ENCODE assay signal across 7 mouse cellular contexts in the genomic region with DNA sequence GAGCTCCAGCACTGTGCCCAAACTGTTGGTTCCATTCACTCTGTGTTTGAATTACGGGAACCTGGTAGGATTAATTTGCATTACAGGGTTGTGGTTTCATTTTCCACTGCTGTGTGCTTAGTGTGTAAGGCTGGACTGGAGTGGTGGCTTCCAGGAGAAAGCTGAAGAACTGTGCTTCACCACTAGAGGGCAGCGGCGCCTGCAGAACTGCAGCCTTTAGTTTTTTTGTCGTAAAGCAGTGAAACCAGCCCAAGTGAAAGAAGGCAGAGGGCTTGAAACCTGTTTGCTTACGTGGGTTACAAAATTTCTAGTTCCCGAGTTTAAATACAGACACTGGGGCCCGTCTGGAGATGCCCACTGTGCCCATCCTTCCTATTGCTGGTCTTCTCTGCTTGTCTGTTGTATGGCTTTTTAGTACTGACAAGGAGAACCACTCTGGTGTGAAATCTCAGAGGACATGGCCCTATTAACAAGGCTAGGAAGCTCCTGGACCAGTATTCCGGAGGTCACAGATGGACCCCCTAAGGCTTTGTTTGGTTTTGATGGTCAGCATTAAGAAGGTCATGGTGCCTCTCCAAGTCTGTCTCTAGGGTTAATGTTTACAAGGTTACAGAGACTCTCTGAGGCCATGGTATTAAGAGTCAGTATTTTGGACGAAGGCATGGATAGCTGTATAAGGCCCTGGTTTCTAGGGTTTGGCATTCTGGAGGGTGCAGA. TPM values are rescaled to one million over a fixed set of nuclear protein-coding genes. Genes with fewer than 3 reads are reported as not detected.
DNase-seq lines count a peak whose midpoint lies in the region; TF ChIP-seq lines count a peak whose summit lies in the region.

No protein-coding gene starts in this region.

- TF ChIP-seq POLR2A in ES-Bruce4 (IDR thresholded peaks at IDR 0.05; ENCODE audit: insufficient read depth, low read length) = no peak

- intact Hi-C loops in heart, postnatal 10 days (cut with DNase I) = loop anchor here (1.0 to 5.0 kb wide), 2 partner anchors 176 to 332 kb away; no protein-coding TSS in a partner anchor

- no peak overlapping the region for H3K9ac ChIP-seq in ES-Bruce4 (ENCODE audit: low read depth, poor library complexity, severe bottlenecking)

- TF ChIP-seq EP300 in ES-Bruce4 (IDR thresholded peaks at IDR 0.05; ENCODE audit: insufficient read depth, low read depth, low read length) = no peak

- no peaks in the 10 kb centered on the region for H3K4me1 ChIP-seq in ES-Bruce4 (ENCODE audit: control insufficient read depth, insufficient read depth, low read length)

- H3K4me3 ChIP-seq in ES-Bruce4 (ENCODE audit: low read depth, low read length) = no peak overlapping the region

- TF ChIP-seq CTCF in ES-Bruce4 (IDR thresholded peaks at IDR 0.05; ENCODE audit: low read depth, low read length) = peak; percentile 86

- no peaks in the 10 kb centered on the region for H3K9me3 ChIP-seq in ES-Bruce4 (replicated peaks; ENCODE audit: control insufficient read depth, insufficient read depth, low read length, poor library complexity, severe bottlenecking)

- no peaks in the 10 kb centered on the region for H3K27me3 ChIP-seq in ES-Bruce4 (ENCODE audit: control insufficient read depth, insufficient read depth, low read length, poor library complexity, severe bottlenecking)

- peak; percentile 70 for DNase-seq in adrenal gland, adult 2 months
- peak; percentile 47 for DNase-seq in embryo, embryonic 11.5 days (ENCODE audit: low read depth, low spot score)
- DNase-seq in heart, postnatal 10 days = peak; percentile 74 to 85
- peak; percentile 17 to 73 for DNase-seq in layer of hippocampus, adult 8-10 months (ENCODE audit: low spot score in 2 of 2)
- peak; percentile 83 for DNase-seq in lung, postnatal 14 days
- peak; percentile 44 to 51 for DNase-seq in right cerebral cortex, postnatal 36 days (ENCODE audit: low spot score in 2 of 2)

- peaks cover 6% of the 10 kb centered on the region for H3K36me3 ChIP-seq in ES-Bruce4 (ENCODE audit: control insufficient read depth, insufficient read depth, low read length, poor library complexity, severe bottlenecking)

- H3K27ac ChIP-seq in ES-Bruce4 (ENCODE audit: insufficient read depth, low read length) = no peak overlapping the region

RNA-seq across cellular contexts. Expression of gene Tbcd, which starts 24.1 kb away (rescaled TPM):
- polyA plus RNA-seq in ES-Bruce4 (2011; ENCODE audit: insufficient read depth, insufficient read length, low read depth, missing spikeins) = 43.0 and 49.7 TPM in 2 replicates
- 10 to 100 TPM; 34.1 to 42.6 TPM for total RNA-seq in adrenal gland, adult 2 months (2021)
- 42.8 and 49.3 TPM in 2 replicates for polyA plus RNA-seq in adrenal gland, adult 2 months (2012; rRNA removed)
- 10 to 100 TPM; 18.9 to 19.9 TPM for total RNA-seq in heart, postnatal 10 days (2021)
- 10 to 100 TPM; 40.3 to 43.8 (median 42.4) TPM for total RNA-seq in layer of hippocampus, adult 8-10 months (2022)

RNA-seq across cellular contexts. Expression of gene Fn3k, which starts 41.1 kb away (rescaled TPM):
- 0.79 and 1.3 TPM in 2 replicates for polyA plus RNA-seq in ES-Bruce4 (2011; ENCODE audit: insufficient read depth, insufficient read length, low read depth, missing spikeins)
- 1 to 10 TPM; 8.2 to 9.7 TPM for total RNA-seq in adrenal gland, adult 2 months (2021)
- polyA plus RNA-seq in adrenal gland, adult 2 months (2012; rRNA removed) = 3.3 and 6.0 TPM in 2 replicates
- total RNA-seq in heart, postnatal 10 days (2021) = 10 to 100 TPM; 17.3 to 22.8 TPM
- total RNA-seq in layer of hippocampus, adult 8-10 months (2022) = 10 to 100 TPM; 40.7 to 57.9 (median 49.9) TPM

RNA-seq across cellular contexts. Expression of gene Zfp750, which starts 43.3 kb away (rescaled TPM):
- polyA plus RNA-seq in ES-Bruce4 (2011; ENCODE audit: insufficient read depth, insufficient read length, low read depth, missing spikeins) = 6.1 and 8.2 TPM in 2 replicates
- total RNA-seq in adrenal gland, adult 2 months (2021) = under 1 TPM in 1 of 2 experiments, not detected in 1; 0.72 TPM
- polyA plus RNA-seq in adrenal gland, adult 2 months (2012; rRNA removed) = 0.33 and 0.72 TPM in 2 replicates
- under 1 TPM in 1 of 2 experiments, not detected in 1; 0.07 TPM for total RNA-seq in heart, postnatal 10 days (2021)
- under 1 TPM in 3 of 4 experiments, not detected in 1; 0.14 to 0.37 (median 0.16) TPM for total RNA-seq in layer of hippocampus, adult 8-10 months (2022)

RNA-seq across cellular contexts. Expression of gene Fn3krp, which starts 54.7 kb away (rescaled TPM):
- polyA plus RNA-seq in ES-Bruce4 (2011; ENCODE audit: insufficient read depth, insufficient read length, low read depth, missing spikeins) = 15.6 and 15.7 TPM in 2 replicates
- 10 to 100 TPM; 16.7 to 20.9 TPM for total RNA-seq in adrenal gland, adult 2 months (2021)
- 4.4 and 4.8 TPM in 2 replicates for polyA plus RNA-seq in adrenal gland, adult 2 months (2012; rRNA removed)
- 1 to 10 TPM; 6.0 to 8.3 TPM for total RNA-seq in heart, postnatal 10 days (2021)
- total RNA-seq in layer of hippocampus, adult 8-10 months (2022) = 10 to 100 TPM; 48.4 to 51.6 (median 51.1) TPM
